Mouse (Mus musculus) left cerebral cortex, postnatal 4 days (tissue): Measurements from ENCODE around the gene Rgl1. TPM values are rescaled to one million over a fixed set of nuclear protein-coding genes. Genes with fewer than 3 reads are reported as not detected.

Experiments
- DNase-seq: peaks from one replicate; pipeline ENCODE4 v3.0.0-alpha.2; 2022
- intact Hi-C: fragments of 180-260 bp; cut with DNase I; formaldehyde crosslinking; loops from one replicate; pipeline ENCODE4 v1.15.1; 2025
- total RNA-seq, 2 experiments: library from RNA; stranded (reverse); gene quantifications; 2 replicates each; pipeline ENCODE4 v1.2.3; 2021

Rgl1 gene
- total RNA-seq, 2 experiments from 2014 or later = 45.6 to 55.2 TPM

DNA sequence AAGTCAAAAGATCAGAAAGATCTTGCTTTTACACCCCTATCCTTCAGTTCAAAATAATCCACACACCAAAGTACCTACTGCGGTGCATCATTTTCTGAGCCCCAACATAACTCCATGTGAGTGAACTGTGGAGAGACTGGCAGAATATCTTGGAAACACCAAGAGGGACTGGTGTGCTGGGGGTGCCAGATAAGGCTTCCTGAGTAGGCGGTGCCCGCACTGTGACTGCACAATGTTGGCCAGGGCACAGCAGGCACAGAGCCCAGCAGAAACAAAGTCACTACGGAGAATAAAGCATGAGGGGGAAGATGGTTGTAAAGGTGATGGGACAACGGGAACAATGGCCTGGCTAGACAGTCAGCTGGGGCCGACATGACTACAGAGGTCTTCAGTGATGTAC, 173.5 kb downstream of the Rgl1 start:
- peak; percentile 11 for DNase-seq
- intact Hi-C loops = no loop called here

- intact Hi-C loops = no loop called here
- DNase-seq = no peak
These were observed 174.2 kb downstream of the Rgl1 start for GRCm38 (mm10) chr1:152591746-152592498.

DNA sequence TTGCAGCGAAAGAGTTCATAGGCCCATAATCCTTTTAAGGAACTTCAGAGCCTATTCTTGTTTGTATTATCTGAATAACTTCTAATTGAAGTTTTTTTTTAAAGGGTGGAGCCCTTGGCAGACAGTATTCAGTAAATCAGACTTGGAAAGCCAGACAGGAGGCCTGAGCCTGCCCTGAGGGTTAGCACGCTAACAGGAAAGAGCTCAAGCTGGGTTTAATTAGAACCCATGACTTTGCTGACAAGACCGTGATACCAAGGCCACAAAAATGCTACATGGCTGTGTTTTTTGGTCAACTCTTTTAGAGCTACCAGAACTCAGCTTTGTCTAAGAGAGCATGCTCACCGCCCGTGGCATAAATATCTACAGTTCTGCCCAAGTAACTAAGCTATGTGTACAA, 175.8 kb downstream of the Rgl1 start:
- DNase-seq = no peak
- intact Hi-C loops = no loop called here

DNA sequence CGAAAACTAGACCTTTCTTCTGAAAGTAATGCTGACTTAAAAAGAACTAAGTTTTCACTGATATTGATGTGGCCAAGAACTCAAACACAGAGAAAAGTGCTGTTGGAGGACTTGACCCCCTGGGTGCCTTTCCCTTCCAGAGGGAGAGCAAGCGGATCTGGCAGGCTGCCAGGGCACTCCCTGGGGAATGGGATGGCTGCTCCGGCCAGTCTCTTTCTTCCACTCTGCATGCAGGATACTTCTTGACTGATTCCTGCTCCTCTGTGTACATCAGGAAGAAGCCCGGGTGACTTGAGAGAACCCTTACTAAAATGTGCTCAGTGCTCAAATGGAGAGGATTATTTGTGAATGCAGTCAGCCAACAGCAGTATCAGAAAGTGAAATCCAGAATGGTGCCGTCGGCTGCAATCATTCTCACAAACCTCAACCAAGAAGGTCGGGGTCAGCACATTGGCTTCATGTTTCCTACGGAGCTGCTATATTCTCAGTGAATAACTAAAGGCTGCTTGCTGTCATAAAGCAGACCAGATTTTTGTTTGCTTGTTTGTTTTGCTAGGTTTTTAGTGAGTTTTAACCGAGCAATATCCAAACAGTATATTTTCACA, 176.7 kb downstream of the Rgl1 start:
- intact Hi-C loops = no loop called here

GRCm38 (mm10) chr1:152587431-152587830, 178.7 kb downstream of the Rgl1 start:
- no peak for DNase-seq
- intact Hi-C loops = no loop called here

More for the DNA sequence above, 176.7 kb downstream of the Rgl1 start:
- peak; percentile 75 for DNase-seq

DNA sequence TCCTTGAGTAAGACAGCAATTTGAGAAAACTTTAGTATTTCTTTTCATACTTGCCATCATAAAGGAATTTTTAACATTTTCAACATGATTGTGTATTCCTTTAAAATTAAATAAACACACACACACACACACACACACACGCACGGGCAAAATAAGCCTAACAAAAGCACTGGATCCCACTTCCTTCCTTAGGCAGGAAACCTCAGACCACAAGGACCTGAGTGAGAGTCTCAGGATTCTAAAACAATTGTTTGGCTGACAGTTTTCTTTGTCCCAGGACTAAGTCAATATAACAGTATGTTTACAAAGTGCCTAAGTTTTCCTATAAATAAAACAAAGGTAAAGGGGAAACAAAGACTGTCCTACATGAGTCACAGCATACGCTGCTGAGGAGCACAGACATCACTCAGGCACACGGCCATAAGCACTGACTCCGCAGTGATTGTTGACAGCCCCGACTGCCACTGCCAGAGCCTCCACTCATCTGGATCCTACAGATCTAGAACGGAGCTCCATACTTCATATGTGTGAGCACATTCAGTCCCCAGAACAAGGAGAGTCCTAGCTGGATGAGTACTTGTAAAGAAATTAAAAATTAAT, 180.7 kb downstream of the Rgl1 start:
- intact Hi-C loops = no loop called here
- no peak for DNase-seq

DNA sequence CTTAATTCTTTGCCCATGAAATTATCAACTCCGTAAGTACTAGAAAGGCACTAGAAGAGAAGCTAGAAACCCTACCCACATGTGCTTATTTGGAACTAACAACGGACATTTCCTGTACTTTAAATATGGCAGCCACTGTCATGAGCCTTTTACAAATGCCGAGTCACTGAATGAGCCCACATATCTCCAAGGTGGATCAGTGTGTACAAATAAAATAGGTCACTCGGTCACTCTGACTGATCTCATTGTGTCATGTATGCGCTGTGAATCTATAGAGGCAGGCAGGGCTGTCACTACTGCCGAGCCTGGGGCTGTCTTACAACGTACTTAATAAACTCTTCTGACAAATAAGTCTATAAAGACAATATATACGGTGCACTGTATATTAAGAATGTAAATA, 181.2 kb downstream of the Rgl1 start:
- intact Hi-C loops = no loop called here

DNA sequence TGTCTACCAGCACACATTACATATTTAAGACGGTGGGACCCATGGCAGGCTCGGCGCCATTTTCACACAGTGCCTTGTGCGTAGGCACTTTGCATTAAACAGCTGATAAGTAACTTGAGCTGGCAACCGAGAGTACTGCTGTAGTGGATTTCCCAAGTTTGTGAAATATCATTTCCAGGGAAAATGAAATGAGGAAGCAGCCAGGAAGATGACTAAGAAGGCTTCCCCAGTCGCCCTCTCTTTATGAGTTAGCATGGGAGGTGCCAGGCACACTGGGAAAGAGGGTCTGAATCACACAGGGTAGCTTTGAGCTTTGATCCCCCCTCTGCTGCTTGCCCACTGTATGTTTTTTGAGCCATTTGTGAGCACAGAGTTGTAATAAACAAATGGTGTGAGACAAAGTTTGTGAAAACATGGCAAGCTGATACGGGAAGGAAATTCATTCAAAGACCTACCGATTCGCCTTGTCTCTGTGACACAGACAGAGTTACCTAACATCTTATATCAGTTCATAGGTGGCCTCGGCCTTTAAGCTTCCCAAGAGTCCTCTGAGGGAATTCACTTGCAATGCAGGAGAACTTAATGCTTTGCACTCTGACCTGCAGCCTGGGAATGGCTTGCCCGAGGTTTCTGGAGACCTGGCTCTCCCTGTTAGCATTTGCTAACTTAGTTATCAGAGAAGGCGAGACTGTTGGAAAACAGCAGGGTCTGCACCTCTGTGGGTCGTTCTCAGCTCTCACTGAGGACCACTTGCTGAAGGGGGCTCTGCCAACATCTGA, 184.8 kb downstream of the Rgl1 start:
- intact Hi-C loops = no loop called here
- no peak for DNase-seq

More for the DNA sequence above, 181.2 kb downstream of the Rgl1 start:
- no peak for DNase-seq

DNA sequence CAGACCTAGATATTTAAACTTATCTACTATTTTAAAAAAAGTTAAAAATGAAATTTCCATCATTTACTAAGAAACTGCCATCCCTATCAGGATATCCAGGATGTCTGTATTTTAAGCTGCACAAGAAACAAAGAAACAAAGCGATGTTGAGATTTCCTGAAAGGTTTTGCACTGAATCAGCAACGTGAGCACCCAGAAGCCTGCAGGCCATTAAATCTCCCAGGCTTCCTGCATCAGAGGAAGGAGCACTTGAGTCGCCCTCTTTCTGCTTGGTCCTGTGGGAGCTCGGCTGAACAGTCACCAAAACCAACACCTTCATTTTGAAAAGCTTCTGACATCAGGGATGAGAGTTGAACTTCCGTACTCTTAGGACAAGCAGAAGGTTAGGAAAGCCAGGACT, 187.2 kb downstream of the Rgl1 start:
- intact Hi-C loops = no loop called here
- no peak for DNase-seq

DNA sequence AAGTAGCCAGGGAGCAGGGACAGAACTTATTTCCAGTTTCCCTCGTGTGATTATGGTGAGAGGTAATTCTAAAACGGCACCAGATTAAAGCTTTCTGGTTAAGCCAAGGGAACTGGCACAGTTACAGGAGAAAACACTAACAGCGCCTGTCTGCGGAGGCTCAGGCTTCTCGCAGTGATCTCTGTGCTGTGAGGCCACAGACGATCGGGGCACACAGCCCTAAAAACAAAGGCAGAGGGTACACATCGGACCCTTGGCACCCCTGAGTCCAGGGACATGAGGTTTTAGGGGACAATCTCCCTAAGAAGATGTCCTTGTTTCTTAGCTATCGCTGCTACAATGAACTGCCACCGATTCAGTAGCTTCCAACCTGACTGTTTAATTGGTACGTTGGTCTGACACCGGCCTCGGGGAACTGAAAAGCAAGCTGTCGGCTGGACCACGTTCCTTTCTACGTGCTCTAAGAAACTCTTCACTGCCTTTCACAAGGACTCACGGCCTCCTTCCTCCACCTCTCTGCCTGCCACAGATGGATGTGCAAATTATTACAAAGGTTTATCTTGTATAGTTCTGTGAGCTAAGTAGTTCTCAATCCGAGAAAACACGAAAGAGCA, 187.9 kb downstream of the Rgl1 start:
- DNase-seq = no peak
- intact Hi-C loops = no loop called here

DNA sequence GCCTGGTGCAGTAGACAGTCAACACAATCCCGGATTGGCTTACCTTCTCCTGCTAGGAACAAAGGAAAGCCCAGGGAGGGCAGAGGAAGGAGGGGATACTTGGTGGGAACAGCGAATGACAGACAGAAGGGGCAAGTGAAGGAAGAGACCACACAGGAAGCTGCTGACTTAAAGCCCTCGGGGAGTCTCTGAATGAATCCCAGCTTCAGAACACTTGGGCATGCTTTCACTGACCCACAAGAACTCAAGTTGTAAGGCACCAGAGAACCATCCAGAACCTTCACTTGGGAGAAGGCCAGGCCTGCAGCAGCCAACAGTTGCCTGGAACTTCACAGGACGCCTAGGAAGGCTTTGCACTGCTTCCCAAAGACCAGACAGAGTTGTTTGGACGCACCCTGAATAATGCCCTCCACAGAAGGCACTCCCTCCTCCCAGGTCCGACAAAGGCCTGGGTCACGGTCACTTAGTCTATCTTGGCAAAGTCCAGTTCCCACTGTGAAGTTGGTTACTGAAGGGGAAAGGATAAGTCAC, 189.5 kb downstream of the Rgl1 start:
- intact Hi-C loops = no loop called here

DNA sequence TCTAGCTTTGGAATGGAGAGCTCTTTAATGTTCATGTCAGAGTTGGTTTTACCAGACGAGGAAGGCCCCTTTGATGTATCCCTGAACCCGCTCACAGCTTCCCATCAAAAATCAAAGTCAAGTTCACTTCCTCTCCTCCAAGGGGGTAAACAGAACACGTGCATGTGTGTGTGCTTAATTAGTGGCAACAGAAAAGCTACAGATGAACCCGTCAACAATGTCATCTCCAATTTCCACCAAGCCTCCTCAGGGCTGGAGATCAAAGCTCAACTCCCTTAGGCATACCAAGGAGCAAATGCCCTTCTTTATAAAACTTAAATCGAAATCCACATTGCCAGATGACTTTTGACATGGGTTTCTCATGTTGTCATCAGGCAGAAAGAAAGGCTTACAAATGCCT, 191.1 kb downstream of the Rgl1 start:
- intact Hi-C loops = no loop called here
- DNase-seq = no peak

More for the DNA sequence above, 189.5 kb downstream of the Rgl1 start:
- peak; percentile 34 for DNase-seq

DNA sequence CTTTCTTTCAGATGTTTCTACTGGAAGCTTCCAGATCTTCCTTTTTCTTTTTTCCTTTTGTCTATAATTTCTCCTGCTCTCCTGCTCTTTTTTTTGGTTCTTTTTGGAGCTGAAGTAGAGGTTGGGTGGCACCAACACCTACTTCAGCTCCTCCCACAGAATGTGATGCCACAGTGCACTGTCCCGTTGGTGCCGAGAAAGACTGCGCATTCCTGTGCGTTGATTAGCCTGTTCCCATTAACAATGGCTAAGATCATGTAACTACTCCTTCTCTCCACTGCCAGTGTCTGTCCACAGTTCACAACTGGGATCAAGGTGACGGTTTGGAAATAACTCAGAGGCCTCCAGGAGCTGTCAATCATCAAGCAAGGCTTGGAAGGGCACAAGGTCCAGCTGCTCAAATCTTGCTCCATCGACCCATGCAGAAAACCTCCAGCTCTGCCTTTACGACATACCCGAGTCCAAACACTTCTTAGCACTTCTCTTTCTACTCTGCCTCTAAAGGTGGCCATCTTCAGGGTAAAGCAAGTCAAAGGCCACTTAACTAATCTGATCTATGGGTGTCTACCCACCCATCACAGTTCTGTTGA, 192.6 kb downstream of the Rgl1 start:
- intact Hi-C loops = no loop called here
- no peak for DNase-seq

DNA sequence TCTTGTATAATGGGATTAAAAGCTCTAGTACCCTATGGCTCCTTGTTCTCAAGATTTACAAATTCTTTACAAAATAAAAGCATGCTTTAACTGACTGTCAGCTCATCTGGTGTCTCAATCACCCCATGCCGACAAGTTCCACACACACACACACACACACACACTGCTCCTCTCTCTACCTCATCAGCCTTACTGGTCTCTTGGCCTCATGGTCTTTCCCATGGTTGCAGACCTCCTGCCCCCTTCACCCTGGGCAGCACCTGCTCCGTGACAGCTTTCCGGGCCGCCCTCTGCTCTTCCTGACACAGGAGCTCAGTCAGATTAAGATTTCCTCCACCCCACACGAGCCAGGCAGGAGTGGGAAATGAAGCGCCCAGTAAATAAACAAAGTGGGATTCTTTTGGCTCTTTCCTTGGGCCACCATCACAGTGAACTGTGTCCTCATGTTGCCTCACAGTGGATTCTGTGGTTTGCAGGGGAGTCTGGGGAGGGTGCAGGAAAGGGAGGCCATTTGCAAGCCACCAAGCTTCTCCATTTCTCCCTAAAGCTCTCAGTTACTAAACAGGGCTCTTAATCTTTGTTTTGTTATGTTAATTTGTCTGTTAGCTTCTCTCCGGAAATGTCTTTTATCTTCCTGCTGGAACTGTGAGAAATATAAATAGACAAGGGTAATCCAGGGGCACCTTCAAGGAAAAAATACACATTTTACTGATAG, 193.2 kb downstream of the Rgl1 start:
- intact Hi-C loops = no loop called here
- no peak for DNase-seq

GRCm38 (mm10) chr1:152571340-152571739, 194.8 kb downstream of the Rgl1 start:
- no peak for DNase-seq
- intact Hi-C loops = no loop called here

DNA sequence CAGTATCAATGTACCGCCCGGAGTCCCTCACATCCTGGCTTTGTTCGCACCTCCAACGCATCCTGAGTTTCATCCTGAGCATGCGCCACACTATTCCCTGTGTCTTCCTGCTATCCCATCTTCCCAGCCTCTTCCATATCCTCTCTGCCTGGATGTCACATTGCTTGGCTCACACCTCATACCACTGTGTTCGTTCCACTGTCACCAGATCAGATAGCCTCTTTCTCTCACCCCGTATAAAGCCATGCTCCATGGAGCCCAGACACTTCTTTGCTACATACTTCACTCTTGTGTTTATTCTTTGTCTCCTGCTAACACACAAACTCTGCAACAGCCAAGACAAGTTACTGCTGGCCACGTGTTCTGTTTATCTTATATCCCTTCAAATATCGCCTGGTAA, 195.5 kb downstream of the Rgl1 start:
- intact Hi-C loops = no loop called here
- no peak for DNase-seq

GRCm38 (mm10) chr1:152563282-152563681, 202.9 kb downstream of the Rgl1 start:
- no peak for DNase-seq
- intact Hi-C loops = no loop called here

- intact Hi-C loops = no loop called here
These were observed 203.3 kb downstream of the Rgl1 start for GRCm38 (mm10) chr1:152562877-152563276.

DNA sequence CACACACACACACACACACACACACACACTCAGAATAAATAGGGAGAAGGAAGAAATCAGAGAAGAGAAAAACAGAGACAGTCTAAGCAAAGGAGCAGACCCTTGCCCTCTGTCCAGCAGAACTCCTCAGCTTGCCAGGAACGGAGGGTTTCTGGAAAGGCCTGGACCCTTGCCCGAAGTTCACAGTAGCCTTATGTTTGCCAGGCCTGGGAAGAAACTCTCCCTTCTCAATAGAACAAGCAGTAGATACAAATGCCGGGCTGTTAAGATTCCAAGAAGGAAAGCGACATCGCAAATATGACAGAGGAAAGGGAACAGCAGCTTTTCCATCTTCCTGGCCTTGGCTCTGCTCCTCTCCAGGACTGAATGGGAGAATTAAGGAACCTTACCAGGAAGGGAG, 205.7 kb downstream of the Rgl1 start:
- intact Hi-C loops = no loop called here
- peak; percentile 76 for DNase-seq

More at GRCm38 (mm10) chr1:152562877-152563276, 203.3 kb downstream of the Rgl1 start:
- DNase-seq = no peak
